Mouse (Mus musculus) kidney, adult 11 months (tissue): Measurements from ENCODE around the gene Tymp.

Experiments used
- DNase-seq: peaks from one replicate; pipeline ENCODE4 v3.0.0; 2022

Gene Tymp

GRCm38 (mm10) chr15:89373027-89373761 lies 3.6 kb downstream of the Tymp start:
- peak; percentile 89 for DNase-seq

- DNase-seq: no peak
Measured at GRCm38 (mm10) chr15:89372536-89372935, 4.3 kb downstream of the Tymp start.

- no peak for DNase-seq
Measured at GRCm38 (mm10) chr15:89372068-89372467, 4.8 kb downstream of the Tymp start.

- DNase-seq: no peak
Measured at GRCm38 (mm10) chr15:89365141-89365551, 11.7 kb downstream of the Tymp start.

GRCm38 (mm10) chr15:89363051-89363450 lies 13.8 kb downstream of the Tymp start:
- no peak for DNase-seq

GRCm38 (mm10) chr15:89358784-89359183 lies 18.1 kb downstream of the Tymp start:
- DNase-seq: no peak

- peak; percentile 49 for DNase-seq
Measured at GRCm38 (mm10) chr15:89356372-89356771, 20.5 kb downstream of the Tymp start.

- peak; percentile 95 for DNase-seq
Measured at GRCm38 (mm10) chr15:89355241-89356187, 21.3 kb downstream of the Tymp start, which contains the start of the genes Lmf2 and Ncaph2. TSS of gene Lmf2 (minus strand) at chr15:89355659. TSS of gene Ncaph2 (plus strand) at chr15:89355719.

GRCm38 (mm10) chr15:89354455-89354854 lies 22.4 kb downstream of the Tymp start:
- no peak for DNase-seq

- no peak for DNase-seq
Measured at GRCm38 (mm10) chr15:89353837-89354236, 23.0 kb downstream of the Tymp start.

- no peak for DNase-seq
Measured at GRCm38 (mm10) chr15:89352795-89353194, 24.0 kb downstream of the Tymp start.

GRCm38 (mm10) chr15:89352054-89352453 lies 24.8 kb downstream of the Tymp start:
- DNase-seq: no peak

- no peak for DNase-seq
Measured at GRCm38 (mm10) chr15:89351302-89351701, 25.5 kb downstream of the Tymp start.

GRCm38 (mm10) chr15:89350447-89350846 lies 26.4 kb downstream of the Tymp start:
- no peak for DNase-seq

GRCm38 (mm10) chr15:89343325-89343724 lies 33.5 kb downstream of the Tymp start:
- DNase-seq: no peak

- DNase-seq: no peak
Measured at GRCm38 (mm10) chr15:89341678-89342077, 35.2 kb downstream of the Tymp start.

GRCm38 (mm10) chr15:89340136-89340535 lies 36.7 kb downstream of the Tymp start:
- no peak for DNase-seq

- no peak for DNase-seq
Measured at GRCm38 (mm10) chr15:89339696-89340095, 37.1 kb downstream of the Tymp start.

GRCm38 (mm10) chr15:89336422-89336821 lies 40.4 kb downstream of the Tymp start:
- DNase-seq: peak; percentile 38

GRCm38 (mm10) chr15:89334774-89335537 lies 41.9 kb downstream of the Tymp start:
- peak; percentile 37 for DNase-seq

- peak; percentile 91 for DNase-seq
Measured at GRCm38 (mm10) chr15:89334271-89334670, 42.6 kb downstream of the Tymp start, which contains the start of gene Miox. TSS of gene Miox (plus strand) at chr15:89334398.

- peak; percentile 86 for DNase-seq
Measured at GRCm38 (mm10) chr15:89326441-89326840, 50.4 kb downstream of the Tymp start.

- DNase-seq: no peak
Measured at GRCm38 (mm10) chr15:89323656-89324055, 53.2 kb downstream of the Tymp start.
